Mouse (Mus musculus): ENCODE data around the gene Gm49388. TPM values are rescaled to one million over a fixed set of nuclear protein-coding genes. Genes with fewer than 3 reads are reported as not detected.
A peak's percentile ranks its signal among the peaks of the same experiment; 100 is the strongest.

Gm49388 gene
- polyA plus RNA-seq, 1 experiment from 2014 or later, result not detected

DNA sequence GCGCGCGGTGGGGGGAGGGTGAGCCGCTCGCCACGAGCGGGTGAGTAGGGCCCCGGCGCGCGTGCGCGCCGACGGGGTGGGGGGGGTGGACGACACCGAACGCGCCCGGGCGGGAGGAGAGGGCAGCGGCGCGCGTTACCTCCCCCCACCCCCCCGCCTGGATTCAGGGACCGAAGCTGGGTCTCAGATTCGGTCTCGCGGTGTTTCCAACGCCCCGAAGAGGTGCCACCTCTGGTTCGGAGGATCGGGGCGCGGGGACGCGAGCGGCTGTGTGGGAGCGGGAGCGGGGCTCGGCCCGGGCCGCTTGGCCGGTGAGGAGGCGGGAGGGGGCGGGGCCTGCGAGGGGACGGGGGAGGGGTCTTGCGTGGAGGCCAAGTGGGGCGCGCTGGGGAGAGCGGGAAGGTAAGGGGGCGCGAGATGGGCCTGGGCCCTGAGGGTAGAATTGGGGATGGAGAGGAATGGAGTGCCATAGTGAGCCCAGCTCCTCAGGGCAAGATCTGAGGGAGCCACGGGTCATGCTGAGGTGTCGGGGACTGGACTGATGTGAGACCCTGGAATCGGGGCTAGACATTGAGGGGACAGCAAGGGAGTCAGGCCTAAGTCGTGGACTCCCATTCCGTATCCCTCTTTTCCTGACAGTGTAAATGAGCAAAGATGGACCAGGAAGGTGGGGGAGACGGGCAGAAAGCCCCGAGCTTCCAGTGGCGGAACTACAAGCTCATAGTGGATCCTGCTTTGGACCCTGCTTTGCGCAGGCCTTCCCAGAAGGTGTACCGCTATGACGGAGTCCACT, 7.7 kb upstream of the Gm49388 start:
- H3K36me3 ChIP-seq, result peaks cover 39% of the 10 kb centered on the region
- peak overlapping the region; percentile 80 for H3K4me3 ChIP-seq
- H3K27ac ChIP-seq, result peak overlapping the region; percentile 98
- H3K9ac ChIP-seq, result peak overlapping the region; percentile 92
- H3K27me3 ChIP-seq, result no peaks in the 10 kb centered on the region
- ATAC-seq (ENCODE audit: insufficient number of reproducible peaks, insufficient read depth, low FRiP score, low TSS enrichment, low read depth), result peak; percentile 32; the same call in 1 of the 2 replicates
- no peaks in the 10 kb centered on the region for H3K9me3 ChIP-seq
- peak overlapping the region; percentile 89 for H3K4me2 ChIP-seq
- H3K4me1 ChIP-seq, result peaks cover 21% of the 10 kb centered on the region
- WGBS, result 2% methylated on average over 50 of the region's 66 CpGs

- Histone ChIP-seq H3K4me1 (peaks cover 21% of the 10 kb centered on the region), H3K27me3 (no peaks in the 10 kb centered on the region), H3K36me3 (peaks cover 44% of the 10 kb centered on the region), H3K27ac (no peak overlapping the region), H3K9ac (peak overlapping the region; percentile 92), H3K4me3 (peak overlapping the region; percentile 80), H3K4me2 (peak overlapping the region; percentile 89), H3K9me3 (no peaks in the 10 kb centered on the region)
- no peak for ATAC-seq (ENCODE audit: insufficient number of reproducible peaks, insufficient read depth, low FRiP score, low TSS enrichment, low read depth)
- 75% methylated on average over 4 of the region's 4 CpGs for WGBS
These were observed 7.1 kb upstream of the Gm49388 start for GRCm38 (mm10) chr7:127778350-127778749.

GRCm38 (mm10) chr7:127797076-127797845, 11.9 kb downstream of the Gm49388 start:
- Histone ChIP-seq H3K9me3 (no peaks in the 10 kb centered on the region), H3K36me3 (peaks cover 87% of the 10 kb centered on the region), H3K4me2 (no peak overlapping the region), H3K4me3 (no peak overlapping the region), H3K9ac (no peak overlapping the region), H3K4me1 (peaks cover 12% of the 10 kb centered on the region; the same call in 1 of the 2 replicates), H3K27me3 (no peaks in the 10 kb centered on the region), H3K27ac (no peak overlapping the region)
- 91% methylated on average over 23 of the region's 23 CpGs for WGBS
- ATAC-seq (ENCODE audit: insufficient number of reproducible peaks, insufficient read depth, low FRiP score, low TSS enrichment, low read depth), result no peak

DNA sequence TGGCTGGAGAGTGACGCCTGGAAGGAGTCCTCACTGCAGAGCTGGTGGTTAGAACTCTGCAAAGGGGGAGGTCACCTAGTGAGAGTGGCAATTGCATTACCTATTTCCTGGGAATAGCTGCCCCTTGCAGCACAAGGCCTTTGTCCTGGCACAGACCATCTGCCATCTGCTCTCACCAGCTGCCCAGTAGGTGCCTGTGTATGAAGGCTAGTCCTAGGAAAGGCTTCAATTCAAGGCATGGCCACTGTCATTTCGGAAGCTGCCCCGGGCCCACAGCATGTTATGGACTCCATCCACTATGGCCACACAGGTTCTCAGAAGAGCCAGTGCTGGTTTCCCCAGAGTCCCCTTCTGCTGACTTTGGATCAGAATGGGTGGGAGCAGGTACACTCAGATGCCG, 13.2 kb downstream of the Gm49388 start:
- 86% methylated on average over 4 of the region's 4 CpGs for WGBS
- Histone ChIP-seq H3K4me3 (no peak overlapping the region), H3K9me3 (no peaks in the 10 kb centered on the region), H3K27me3 (no peaks in the 10 kb centered on the region), H3K9ac (no peak overlapping the region), H3K4me2 (no peak overlapping the region), H3K36me3 (peaks cover 85% of the 10 kb centered on the region), H3K4me1 (peaks cover 12% of the 10 kb centered on the region; the same call in 1 of the 2 replicates), H3K27ac (no peak overlapping the region)
- ATAC-seq (ENCODE audit: insufficient number of reproducible peaks, insufficient read depth, low FRiP score, low TSS enrichment, low read depth), result no peak

DNA sequence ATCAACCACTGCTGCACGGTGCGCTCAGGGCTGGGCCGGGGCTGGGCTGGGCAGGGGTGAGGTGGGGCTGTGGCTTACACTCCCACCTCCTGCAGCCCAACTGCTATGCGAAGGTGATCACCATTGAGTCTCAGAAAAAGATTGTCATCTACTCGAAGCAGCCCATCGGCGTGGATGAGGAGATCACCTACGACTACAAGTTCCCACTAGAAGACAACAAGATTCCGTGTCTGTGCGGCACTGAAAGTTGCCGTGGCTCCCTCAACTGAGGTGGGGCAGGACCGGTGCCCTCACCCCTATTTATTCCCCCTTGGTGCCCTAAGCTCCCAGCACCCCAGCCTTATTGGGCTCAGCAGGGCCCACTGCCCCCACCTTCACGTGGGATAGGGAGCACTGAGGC, 13.8 kb downstream of the Gm49388 start:
- H3K27ac ChIP-seq, result no peak overlapping the region
- 89% methylated on average over 13 of the region's 13 CpGs for WGBS
- H3K9ac ChIP-seq, result no peak overlapping the region
- peaks cover 86% of the 10 kb centered on the region for H3K36me3 ChIP-seq
- H3K27me3 ChIP-seq, result no peaks in the 10 kb centered on the region
- no peaks in the 10 kb centered on the region for H3K9me3 ChIP-seq
- ATAC-seq (ENCODE audit: insufficient number of reproducible peaks, insufficient read depth, low FRiP score, low TSS enrichment, low read depth), result no peak
- no peak overlapping the region for H3K4me3 ChIP-seq
- peaks cover 12% of the 10 kb centered on the region; the same call in 1 of the 2 replicates for H3K4me1 ChIP-seq
- H3K4me2 ChIP-seq, result no peak overlapping the region

DNA sequence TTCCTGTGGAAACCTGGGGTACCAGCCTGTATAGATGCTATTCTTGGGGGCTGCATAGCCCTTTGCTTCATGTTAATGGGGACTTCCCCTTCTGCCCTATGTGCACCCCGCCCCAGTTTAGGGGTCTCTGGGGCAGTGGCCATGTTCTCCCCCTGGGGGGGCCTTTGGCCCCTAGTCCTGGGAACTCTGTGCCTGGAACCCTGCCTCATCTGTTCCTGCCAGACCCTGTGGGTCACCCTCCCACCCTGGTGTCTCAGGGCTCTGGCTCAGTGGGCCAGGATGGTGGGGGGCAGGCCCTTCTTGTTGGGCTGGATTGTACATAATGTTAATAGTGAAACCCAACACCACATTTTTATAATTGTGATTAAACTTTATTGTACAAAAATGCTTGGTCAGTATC, 14.3 kb downstream of the Gm49388 start:
- H3K4me2 ChIP-seq, result no peak overlapping the region
- H3K27ac ChIP-seq, result 0 out of 2 replicates have a peak overlapping the region, but pooled peaks have one; percentile 33
- peaks cover 12% of the 10 kb centered on the region; the same call in 1 of the 2 replicates for H3K4me1 ChIP-seq
- no peaks in the 10 kb centered on the region for H3K9me3 ChIP-seq
- H3K27me3 ChIP-seq, result no peaks in the 10 kb centered on the region
- ATAC-seq (ENCODE audit: insufficient number of reproducible peaks, insufficient read depth, low FRiP score, low TSS enrichment, low read depth), result no peak
- 92% methylated on average over 1 of the region's 1 CpGs for WGBS
- H3K9ac ChIP-seq, result 0 out of 2 replicates have a peak overlapping the region, but pooled peaks have one; percentile 28
- H3K4me3 ChIP-seq, result no peak overlapping the region
- H3K36me3 ChIP-seq, result peaks cover 87% of the 10 kb centered on the region

DNA sequence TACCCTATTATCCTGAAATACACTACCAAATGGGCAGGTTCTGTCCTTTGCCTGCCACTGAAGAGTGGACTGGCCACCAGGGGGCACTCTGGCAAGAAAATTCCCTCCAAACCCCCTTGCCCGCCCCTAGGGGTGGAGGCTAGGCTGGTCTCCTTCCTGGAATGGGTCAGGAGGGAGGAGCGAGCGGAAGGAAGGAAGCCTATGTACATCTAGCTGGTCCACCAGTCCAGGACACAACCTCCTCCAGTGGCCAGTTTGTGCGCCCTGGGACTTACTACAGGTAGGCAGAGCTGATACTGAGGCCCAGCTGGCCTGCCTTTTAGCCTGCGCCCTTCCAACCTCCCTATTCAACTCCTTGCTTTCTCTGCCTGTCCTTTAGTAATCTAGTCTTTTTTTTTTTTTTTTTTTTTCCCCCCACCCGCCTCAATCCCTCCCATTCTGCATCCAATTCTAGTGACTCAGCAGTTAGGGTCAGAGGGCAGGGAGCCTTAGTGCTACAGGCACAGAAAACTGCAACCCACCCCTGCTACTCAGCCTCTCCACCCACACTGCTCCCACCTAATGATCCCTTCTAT, 15.1 kb downstream of the Gm49388 start, which contains the start of gene Hsd3b7:
Gene Hsd3b7, plus strand, starts transcription at position 170 of the 575 bp plus-strand sequence.
- H3K4me3 ChIP-seq, result peak within 1 kb of the TSS; percentile 27
- H3K4me2 ChIP-seq, result peak within 1 kb of the TSS; percentile 52
- H3K27ac ChIP-seq, result 0 out of 2 replicates have a peak within 1 kb of the TSS, but pooled peaks have one; percentile 33
- no peaks in the 10 kb centered on the region for H3K27me3 ChIP-seq
- H3K4me1 ChIP-seq, result peaks cover 12% of the 10 kb centered on the region; the same call in 1 of the 2 replicates
- peaks cover 83% of the 10 kb centered on the region for H3K36me3 ChIP-seq
- WGBS, result 32% methylated on average over 6 of the region's 6 CpGs
- peak within 1 kb of the TSS; percentile 51; the same call in 1 of the 2 replicates for H3K9ac ChIP-seq
- H3K9me3 ChIP-seq, result no peaks in the 10 kb centered on the region
- ATAC-seq (ENCODE audit: insufficient number of reproducible peaks, insufficient read depth, low FRiP score, low TSS enrichment, low read depth), result peak; percentile 68

DNA sequence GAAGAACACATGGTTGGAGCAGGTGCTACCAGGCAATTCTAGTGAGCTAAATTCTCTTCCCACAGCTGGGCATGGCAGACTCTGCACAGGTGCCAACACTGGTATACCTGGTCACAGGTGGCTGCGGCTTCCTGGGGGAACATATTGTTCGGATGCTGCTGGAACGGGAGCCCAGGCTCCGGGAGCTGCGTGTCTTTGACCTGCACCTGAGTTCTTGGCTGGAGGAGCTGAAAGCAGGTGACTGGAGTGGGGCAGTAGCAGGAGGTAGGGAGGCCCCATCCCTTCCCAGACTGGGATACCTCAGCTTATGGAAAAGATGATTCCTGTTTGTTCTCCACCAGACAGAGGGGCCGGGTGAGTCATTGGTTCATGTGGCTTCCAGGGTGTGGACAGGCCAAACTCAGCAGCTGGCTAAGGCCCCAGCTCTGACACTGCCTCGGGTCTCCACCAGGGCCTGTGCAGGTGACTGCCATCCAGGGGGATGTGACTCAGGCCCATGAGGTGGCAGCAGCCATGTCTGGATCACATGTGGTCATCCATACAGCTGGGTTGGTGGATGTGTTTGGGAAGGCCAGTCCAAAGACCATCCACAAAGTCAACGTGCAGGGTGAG, 15.7 kb downstream of the Gm49388 start:
- Histone ChIP-seq H3K36me3 (peaks cover 78% of the 10 kb centered on the region), H3K4me3 (peak overlapping the region; percentile 27), H3K9me3 (no peaks in the 10 kb centered on the region), H3K27me3 (no peaks in the 10 kb centered on the region), H3K4me1 (peaks cover 12% of the 10 kb centered on the region; the same call in 1 of the 2 replicates), H3K4me2 (peak overlapping the region; percentile 52), H3K27ac (no peak overlapping the region), H3K9ac (peak overlapping the region; percentile 51; the same call in 1 of the 2 replicates)
- no peak for ATAC-seq (ENCODE audit: insufficient number of reproducible peaks, insufficient read depth, low FRiP score, low TSS enrichment, low read depth)
- 87% methylated on average over 8 of the region's 8 CpGs for WGBS

DNA sequence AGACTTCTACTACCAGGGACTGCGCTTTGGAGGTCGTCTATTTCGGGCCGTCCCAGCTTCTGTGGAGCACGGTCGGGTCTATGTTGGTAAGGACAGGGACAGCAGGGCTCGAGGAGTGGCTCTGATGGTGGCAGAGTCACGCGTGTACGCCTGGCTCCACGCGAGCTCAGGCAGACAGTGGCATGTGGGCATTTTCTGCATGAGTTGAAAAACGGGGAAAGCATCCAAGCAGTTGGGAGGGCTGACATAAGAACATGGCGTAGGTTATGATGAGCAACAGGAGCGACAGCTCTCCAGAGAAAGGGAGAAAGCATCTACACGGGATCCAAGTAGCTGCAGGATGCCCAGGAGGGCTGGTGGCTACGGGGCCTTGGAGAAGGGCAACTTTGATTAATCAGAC, 16.9 kb downstream of the Gm49388 start:
- H3K4me2 ChIP-seq, result no peak overlapping the region
- H3K9me3 ChIP-seq, result no peaks in the 10 kb centered on the region
- WGBS, result 91% methylated on average over 17 of the region's 17 CpGs
- no peak overlapping the region for H3K9ac ChIP-seq
- no peak overlapping the region for H3K27ac ChIP-seq
- no peaks in the 10 kb centered on the region for H3K27me3 ChIP-seq
- no peak overlapping the region for H3K4me3 ChIP-seq
- peaks cover 72% of the 10 kb centered on the region for H3K36me3 ChIP-seq
- no peak for ATAC-seq (ENCODE audit: insufficient number of reproducible peaks, insufficient read depth, low FRiP score, low TSS enrichment, low read depth)
- peaks cover 12% of the 10 kb centered on the region; the same call in 1 of the 2 replicates for H3K4me1 ChIP-seq

GRCm38 (mm10) chr7:127808821-127809220, 23.4 kb downstream of the Gm49388 start:
- H3K9me3 ChIP-seq, result no peaks in the 10 kb centered on the region
- ATAC-seq (ENCODE audit: insufficient number of reproducible peaks, insufficient read depth, low FRiP score, low TSS enrichment, low read depth), result no peak
- no peak overlapping the region for H3K4me3 ChIP-seq
- no peak overlapping the region for H3K4me2 ChIP-seq
- H3K27ac ChIP-seq, result no peak overlapping the region
- peaks cover 67% of the 10 kb centered on the region for H3K36me3 ChIP-seq
- 80% methylated on average over 5 of the region's 5 CpGs for WGBS
- H3K27me3 ChIP-seq, result no peaks in the 10 kb centered on the region
- H3K4me1 ChIP-seq, result no peaks in the 10 kb centered on the region
- no peak overlapping the region for H3K9ac ChIP-seq

- WGBS, result 89% methylated on average over 1 of the region's 1 CpGs
- ATAC-seq (ENCODE audit: insufficient number of reproducible peaks, insufficient read depth, low FRiP score, low TSS enrichment, low read depth), result no peak
- Histone ChIP-seq H3K36me3 (peaks cover 69% of the 10 kb centered on the region), H3K9ac (no peak overlapping the region), H3K27ac (no peak overlapping the region), H3K27me3 (no peaks in the 10 kb centered on the region), H3K9me3 (no peaks in the 10 kb centered on the region), H3K4me2 (no peak overlapping the region), H3K4me1 (no peaks in the 10 kb centered on the region), H3K4me3 (no peak overlapping the region)
These were observed 24.4 kb downstream of the Gm49388 start for GRCm38 (mm10) chr7:127809846-127810245.

Data from embryonic facial prominence, embryonic 13.5 days (tissue).